Mouse (Mus musculus) thymus, adult 2 months (tissue): ENCODE data around the gene Ruvbl2. TPM values are rescaled to one million over a fixed set of nuclear protein-coding genes. Genes with fewer than 3 reads are reported as not detected.
A peak's percentile ranks its signal among the peaks of the same experiment; 100 is the strongest.

ENCODE experiments used
- DNase-seq: peaks from one replicate; pipeline ENCODE4 v3.0.0; 2021
- H3K27ac ChIP-seq: fragments of 200-500 bp; 2 replicates; pipeline ENCODE4 v1.5.1; 2012; ENCODE audit warnings: low read length, control low read depth; ENCODE audit not compliant: control insufficient read depth, insufficient read depth
- H3K27me3 ChIP-seq: fragments of 200-500 bp; 2 replicates; pipeline ENCODE4 v1.6.1; 2012; ENCODE audit warnings: mild to moderate bottlenecking, low read length, moderate library complexity, mixed read lengths; ENCODE audit not compliant: control insufficient read depth, insufficient read depth
- H3K36me3 ChIP-seq: fragments of 200-500 bp; 2 replicates; pipeline ENCODE4 v1.6.1; 2012; ENCODE audit warnings: mild to moderate bottlenecking, low read length, moderate library complexity; ENCODE audit not compliant: control insufficient read depth, insufficient read depth
- H3K4me1 ChIP-seq: fragments of 200-500 bp; replicated peaks from 2 replicates; pipeline ENCODE4 v1.6.1; 2012; ENCODE audit warnings: low read length; ENCODE audit not compliant: control insufficient read depth, insufficient read depth
- H3K4me3 ChIP-seq: fragments of 200-500 bp; 2 replicates; pipeline ENCODE4 v1.5.1; 2012; ENCODE audit warnings: mild to moderate bottlenecking, low read length, control low read depth, moderate library complexity; ENCODE audit not compliant: control insufficient read depth, insufficient read depth
- CTCF ChIP-seq: fragments of 200-500 bp; IDR thresholded peaks from 2 replicates; pipeline ENCODE4 v1.5.1; 2012; ENCODE audit warnings: mild to moderate bottlenecking, control low read depth, low read length, moderate library complexity, borderline replicate concordance; ENCODE audit not compliant: control insufficient read depth, poor library complexity, insufficient read depth; ENCODE audit errors: extremely low read depth
- POLR2A ChIP-seq: fragments of 200-500 bp; IDR thresholded peaks from 2 replicates; pipeline ENCODE4 v1.6.1; 2012; ENCODE audit warnings: mild to moderate bottlenecking, low read length, control low read depth, moderate library complexity; ENCODE audit not compliant: control insufficient read depth, poor library complexity, insufficient read depth; ENCODE audit errors: extremely low read depth
- WGBS: fragments of 180-500 bp; shearing (Covaris S2); methylation state at CpG from one replicate; pipeline ENCODE4 v1.1.7; 2018; 5-methylcytosine and 5-hydroxymethylcytosine counted together
- polyA plus RNA-seq: library from polyadenylated mRNA; depleted of rRNA; stranded (reverse); fragments of >200 nt; gene quantifications from 2 replicates; pipeline ENCODE4 v1.2.3, GENCODE M21; 2012

Gene Ruvbl2
- polyA plus RNA-seq, 1 experiment: 124 TPM

GRCm38 (mm10) chr7:45478774-45479173 lies 40.9 kb upstream of the Ruvbl2 start:
- 98% methylated on average over 7 of the region's 7 CpGs for WGBS

GRCm38 (mm10) chr7:45477003-45477402 lies 39.1 kb upstream of the Ruvbl2 start:
- no peaks in the 10 kb centered on the region for H3K27me3 ChIP-seq
- H3K4me1 ChIP-seq: no peaks in the 10 kb centered on the region
- peak; percentile 69 for DNase-seq
- 2% methylated on average over 3 of the region's 3 CpGs for WGBS
- no peak overlapping the region for H3K4me3 ChIP-seq
- H3K27ac ChIP-seq: no peak overlapping the region
- H3K36me3 ChIP-seq: no peaks in the 10 kb centered on the region
- TF ChIP-seq POLR2A: no peak

More at GRCm38 (mm10) chr7:45478774-45479173, 40.9 kb upstream of the Ruvbl2 start:
- DNase-seq: no peak
- TF ChIP-seq POLR2A: no peak
- TF ChIP-seq CTCF: no peak
- H3K27me3 ChIP-seq: no peaks in the 10 kb centered on the region
- no peak overlapping the region for H3K4me3 ChIP-seq
- H3K4me1 ChIP-seq: no peaks in the 10 kb centered on the region
- no peak overlapping the region for H3K27ac ChIP-seq
- H3K36me3 ChIP-seq: no peaks in the 10 kb centered on the region

- Histone ChIP-seq H3K27me3 (no peaks in the 10 kb centered on the region), H3K4me1 (no peaks in the 10 kb centered on the region), H3K27ac (no peak overlapping the region), H3K4me3 (no peak overlapping the region), H3K36me3 (no peaks in the 10 kb centered on the region)
- WGBS: 68% methylated on average over 1 of the region's 1 CpGs
- TF ChIP-seq POLR2A (no peak), CTCF (no peak)
- no peak for DNase-seq
These were observed 38.6 kb upstream of the Ruvbl2 start for GRCm38 (mm10) chr7:45476453-45476852.

GRCm38 (mm10) chr7:45475291-45475969 lies 37.5 kb upstream of the Ruvbl2 start:
- H3K27ac ChIP-seq: no peak overlapping the region
- WGBS: 94% methylated on average over 16 of the region's 16 CpGs
- no peak for DNase-seq
- no peaks in the 10 kb centered on the region for H3K36me3 ChIP-seq
- H3K27me3 ChIP-seq: no peaks in the 10 kb centered on the region
- no peak overlapping the region for H3K4me3 ChIP-seq
- no peaks in the 10 kb centered on the region for H3K4me1 ChIP-seq
- TF ChIP-seq CTCF: no peak
- no peak for TF ChIP-seq POLR2A

- 6% methylated on average over 3 of the region's 3 CpGs for WGBS
- peak; percentile 73 for DNase-seq
These were observed 33.0 kb upstream of the Ruvbl2 start for GRCm38 (mm10) chr7:45470869-45471268.

GRCm38 (mm10) chr7:45467090-45467670 lies 29.3 kb upstream of the Ruvbl2 start:
- peak overlapping the region; percentile 62 for H3K4me3 ChIP-seq
- no peak for DNase-seq
- no peaks in the 10 kb centered on the region for H3K27me3 ChIP-seq
- H3K4me1 ChIP-seq: peaks cover 12% of the 10 kb centered on the region
- WGBS: 50% methylated on average over 7 of the region's 7 CpGs
- H3K36me3 ChIP-seq: no peaks in the 10 kb centered on the region
- TF ChIP-seq CTCF: no peak
- no peak overlapping the region for H3K27ac ChIP-seq

More at GRCm38 (mm10) chr7:45470869-45471268, 33.0 kb upstream of the Ruvbl2 start:
- Histone ChIP-seq H3K4me1 (peaks cover 7% of the 10 kb centered on the region), H3K27me3 (no peaks in the 10 kb centered on the region), H3K36me3 (no peaks in the 10 kb centered on the region), H3K4me3 (no peak overlapping the region), H3K27ac (no peak overlapping the region)
- TF ChIP-seq POLR2A: no peak
- no peak for TF ChIP-seq CTCF
